Mouse (Mus musculus) left cerebral cortex, adult 11 months (tissue): ENCODE data around the gene Dusp8.

Experiments
- DNase-seq: peaks from one replicate; pipeline ENCODE4 v3.0.0; 2022; ENCODE audit warnings: low spot score

The Dusp8 gene

GRCm38 (mm10) chr7:142050536-142050935 is 45.1 kb downstream of the Dusp8 start:
- no peak for DNase-seq

GRCm38 (mm10) chr7:142045932-142046331 is 49.7 kb downstream of the Dusp8 start:
- DNase-seq: no peak

- DNase-seq: no peak
Measured at GRCm38 (mm10) chr7:142045344-142045743, 50.3 kb downstream of the Dusp8 start.

- DNase-seq: no peak
Measured at GRCm38 (mm10) chr7:142040756-142041155, 54.9 kb downstream of the Dusp8 start.

- DNase-seq: peak; percentile 47
Measured at GRCm38 (mm10) chr7:142037553-142038170, 58.0 kb downstream of the Dusp8 start.

- DNase-seq: no peak
Measured at GRCm38 (mm10) chr7:142035048-142035811, 60.4 kb downstream of the Dusp8 start.

GRCm38 (mm10) chr7:142034198-142034597 is 61.4 kb downstream of the Dusp8 start:
- DNase-seq: no peak

- no peak for DNase-seq
Measured at GRCm38 (mm10) chr7:142030073-142030472, 65.6 kb downstream of the Dusp8 start.
